Mouse (Mus musculus) thymus, postnatal 36 days (tissue): Measurements from ENCODE around the gene Samt3.

Experiments
- DNase-seq, 2 experiments: peaks; one replicate each; pipeline ENCODE4 v3.0.0; 2022; ENCODE audit warnings: mixed read lengths in 2 of 2

Samt3 gene

GRCm38 (mm10) chrX:86043899-86044298 lies at the start of gene Samt3:
TSS of gene Samt3 (plus strand) at chrX:86044199.
- no peak for DNase-seq

DNA sequence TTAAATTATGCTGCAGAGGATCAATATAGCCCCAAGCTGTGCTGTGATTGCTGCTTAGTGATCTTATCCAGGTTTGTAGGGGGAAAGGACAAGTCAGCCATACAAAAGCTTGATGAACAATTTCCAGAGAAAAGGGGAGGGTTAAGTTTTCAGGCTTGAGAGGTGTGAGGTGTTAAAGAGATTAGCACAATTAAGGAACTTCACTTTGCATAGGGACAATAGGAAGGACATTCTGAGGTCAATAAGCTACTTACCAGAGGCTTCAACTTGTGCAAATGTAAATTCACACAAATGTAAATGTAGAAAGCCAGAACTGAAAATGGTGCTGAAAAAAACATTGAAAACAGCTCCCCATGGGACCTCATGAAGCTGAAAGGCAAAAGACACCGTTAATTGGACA lies 27.4 kb upstream of the Samt3 start:
- no peak for DNase-seq

DNA sequence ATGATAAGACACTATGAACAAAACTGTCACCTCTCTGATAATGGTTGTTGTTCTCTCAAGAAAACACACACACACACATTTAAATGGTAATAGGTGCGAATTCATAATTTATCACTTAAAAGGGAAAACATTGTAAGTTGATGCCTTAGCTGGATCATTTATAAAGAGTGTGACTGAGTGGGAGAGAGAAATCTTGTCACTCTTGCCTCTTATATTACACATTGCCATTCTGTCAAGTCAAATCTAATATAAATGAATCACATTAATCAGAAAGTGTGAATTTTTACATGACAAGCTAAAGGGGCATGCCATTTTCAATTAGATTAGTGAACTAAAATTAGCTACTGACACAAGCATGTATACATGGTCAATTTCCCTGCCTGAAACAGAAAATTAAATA lies 44.7 kb downstream of the Samt3 start:
- DNase-seq, result no peak
